Mouse (Mus musculus) hindbrain, embryonic 10.5 days (tissue): Measurements from ENCODE around the gene Rpgrip1. TPM values are rescaled to one million over a fixed set of nuclear protein-coding genes. Genes with fewer than 3 reads are reported as not detected.
A peak's percentile ranks its signal among the peaks of the same experiment; 100 is the strongest.

ENCODE experiments used
- DNase-seq: peaks from one replicate; pipeline ENCODE4 v3.0.0-alpha.2; 2017; ENCODE audit warnings: low spot score
- H3K27ac ChIP-seq: fragments of 300-500 bp; sonication (generic); 2 replicates; pipeline ENCODE4 v1.5.1; 2016; ENCODE audit warnings: mild to moderate bottlenecking, moderate library complexity
- H3K27me3 ChIP-seq: fragments of 300-500 bp; sonication (generic); 2 replicates; pipeline ENCODE4 v1.6.1; 2016; ENCODE audit warnings: mild to moderate bottlenecking; ENCODE audit not compliant: poor library complexity, insufficient read depth, severe bottlenecking
- H3K36me3 ChIP-seq: fragments of 300-500 bp; sonication (generic); 2 replicates; pipeline ENCODE4 v1.6.1; 2016; ENCODE audit warnings: mild to moderate bottlenecking, moderate library complexity
- H3K4me1 ChIP-seq: fragments of 300-500 bp; sonication (generic); replicated peaks from 2 replicates; pipeline ENCODE4 v1.6.1; 2016; ENCODE audit warnings: mild to moderate bottlenecking
- H3K4me3 ChIP-seq: fragments of 300-500 bp; sonication (generic); 2 replicates; pipeline ENCODE4 v1.5.1; 2016; ENCODE audit warnings: mild to moderate bottlenecking, moderate library complexity
- H3K9me3 ChIP-seq: fragments of 300-500 bp; sonication (generic); 2 replicates; pipeline ENCODE4 v1.6.1; 2016; ENCODE audit warnings: mild to moderate bottlenecking, moderate library complexity
- WGBS: fragments of 180-500 bp; shearing (Covaris S2); methylation state at CpG from one replicate; pipeline ENCODE4 v1.1.7; 2016; 5-methylcytosine and 5-hydroxymethylcytosine counted together
- polyA plus RNA-seq: library from polyadenylated mRNA; unstranded; fragments of >200 nt; fragmentation: Nextera tagmentation; extraction: Ambion mirVana; gene quantifications from 2 replicates; pipeline ENCODE4 v1.2.1, GENCODE M21; 2016

Gene Rpgrip1
- polyA plus RNA-seq, 1 experiment from 2014 or later = 83.0 TPM

DNA sequence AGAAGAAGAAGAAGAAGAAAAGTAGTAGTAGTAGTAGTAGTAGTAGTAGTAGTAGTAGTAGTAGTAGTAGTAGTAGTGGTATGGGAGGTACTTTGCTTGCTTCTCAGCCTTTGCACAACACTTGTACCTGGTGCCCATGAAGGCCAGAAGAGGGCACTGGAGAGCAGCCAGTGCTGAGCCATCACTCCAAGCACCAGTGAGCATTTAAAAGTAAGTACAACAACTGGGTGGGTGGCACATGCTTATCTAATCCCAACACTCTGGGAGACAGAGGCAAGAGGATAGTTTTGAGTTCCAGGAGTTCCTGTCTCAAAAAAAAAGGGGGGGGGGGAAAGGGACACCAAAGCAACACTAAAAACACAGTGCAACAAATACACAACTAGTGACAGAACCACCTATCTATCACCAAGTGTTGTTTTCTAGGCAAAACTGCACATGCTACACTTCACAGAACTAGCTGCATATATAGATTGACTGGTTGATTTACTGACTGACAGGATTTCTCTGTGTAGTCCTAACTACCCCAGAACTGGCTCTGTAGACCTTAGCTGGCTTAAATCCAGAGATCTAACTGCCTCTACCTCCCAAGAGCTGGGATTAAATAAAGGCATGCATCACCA is 80.3 kb downstream of the Rpgrip1 start:
- Histone ChIP-seq H3K4me1 (peaks cover 11% of the 10 kb centered on the region), H3K36me3 (peaks cover 53% of the 10 kb centered on the region)
- DNase-seq = no peak

DNA sequence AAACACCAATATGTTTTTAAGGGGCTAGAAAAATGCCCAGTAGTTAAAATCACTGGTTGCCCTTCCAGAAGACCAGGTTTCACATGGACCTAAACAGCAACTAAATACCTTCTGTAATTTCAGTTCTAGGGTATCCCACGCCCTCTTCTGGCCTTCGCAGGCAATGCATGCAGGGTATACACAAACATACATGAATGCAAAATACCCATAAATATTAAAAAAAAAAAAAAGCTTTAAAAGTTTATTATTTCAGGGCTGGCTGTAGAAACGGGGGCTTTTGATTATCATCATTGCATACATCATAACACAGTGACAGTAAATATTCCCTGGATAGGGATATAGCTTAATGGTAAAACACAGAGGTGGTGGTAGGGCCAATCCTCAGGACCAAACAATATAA is 85.2 kb downstream of the Rpgrip1 start:
- Histone ChIP-seq H3K27ac (no peak overlapping the region), H3K4me1 (peaks cover 27% of the 10 kb centered on the region)
- WGBS = 15% methylated on average over 3 of the region's 3 CpGs

More for the DNA sequence above, 80.3 kb downstream of the Rpgrip1 start:
- H3K27ac ChIP-seq = no peak overlapping the region
- H3K4me3 ChIP-seq = no peak overlapping the region
- H3K9me3 ChIP-seq = no peaks in the 10 kb centered on the region
- H3K27me3 ChIP-seq = no peaks in the 10 kb centered on the region

DNA sequence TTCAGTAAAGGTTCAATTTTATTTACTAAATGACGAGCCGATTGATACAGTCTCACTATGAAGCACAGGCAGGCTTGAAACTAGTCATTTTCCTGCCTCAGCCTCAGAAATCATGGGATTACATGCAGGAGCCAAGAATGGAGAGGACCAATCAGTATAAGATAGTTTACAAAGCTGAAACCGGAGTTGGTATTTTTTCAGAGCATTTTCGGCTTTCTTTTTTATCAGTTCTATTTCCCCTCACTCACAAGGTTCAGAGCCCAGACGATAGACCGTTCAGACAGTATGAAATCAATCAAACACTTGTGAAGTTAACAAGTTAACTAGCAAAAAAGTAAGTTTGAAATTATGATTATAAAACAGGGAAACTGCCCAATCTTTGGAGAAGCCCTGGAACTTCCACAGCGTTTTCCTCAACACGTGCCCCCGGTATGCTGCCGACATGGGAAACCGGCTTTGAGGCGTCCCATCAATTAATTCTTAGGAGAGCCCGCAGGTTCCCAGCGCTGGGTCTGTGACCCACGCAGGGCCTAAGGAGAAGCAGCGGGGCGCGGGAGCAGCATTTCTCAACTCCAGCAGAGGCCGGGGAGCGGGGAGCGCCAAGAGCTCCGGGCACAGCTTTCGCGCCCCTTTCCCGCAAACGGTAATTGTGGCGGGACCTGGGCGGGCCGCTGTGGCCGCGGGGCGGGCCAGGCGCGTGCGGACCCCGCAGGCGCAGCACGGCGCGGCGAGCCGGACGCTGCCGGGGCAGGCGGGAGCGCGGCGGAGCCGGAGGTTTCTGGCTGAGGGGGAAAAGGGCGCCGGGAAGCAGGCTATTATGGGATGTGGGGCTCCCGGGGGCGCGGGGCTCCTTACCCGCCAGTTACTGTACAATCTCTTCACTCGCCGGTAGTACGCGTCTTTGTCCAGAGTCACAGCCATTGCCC is 86.0 kb downstream of the Rpgrip1 start:
- Histone ChIP-seq H3K27me3 (no peaks in the 10 kb centered on the region), H3K9me3 (no peaks in the 10 kb centered on the region), H3K4me3 (peak overlapping the region; percentile 93), H3K4me1 (peaks cover 27% of the 10 kb centered on the region), H3K27ac (peak overlapping the region; percentile 98), H3K36me3 (peaks cover 62% of the 10 kb centered on the region)
- DNase-seq = no peak
- WGBS = under 1% methylated on average over 59 of the region's 59 CpGs

More for the DNA sequence above, 85.2 kb downstream of the Rpgrip1 start:
- peaks cover 61% of the 10 kb centered on the region for H3K36me3 ChIP-seq
- no peaks in the 10 kb centered on the region for H3K27me3 ChIP-seq
- H3K4me3 ChIP-seq = peak overlapping the region; percentile 93
- DNase-seq = peak; percentile 57
- no peaks in the 10 kb centered on the region for H3K9me3 ChIP-seq

GRCm38 (mm10) chr14:52197156-52197878 is 86.8 kb downstream of the Rpgrip1 start, which contains the start of gene Supt16:
Gene Supt16 (minus strand): TSS chr14:52197416.
- peak within 1 kb of the TSS; percentile 98 for H3K27ac ChIP-seq
- peak within 1 kb of the TSS; percentile 93 for H3K4me3 ChIP-seq
- peaks cover 27% of the 10 kb centered on the region for H3K4me1 ChIP-seq
- H3K27me3 ChIP-seq = no peaks in the 10 kb centered on the region
- peak; percentile 88 for DNase-seq
- no peaks in the 10 kb centered on the region for H3K9me3 ChIP-seq
- WGBS = under 1% methylated on average over 59 of the region's 59 CpGs
- H3K36me3 ChIP-seq = peaks cover 63% of the 10 kb centered on the region

DNA sequence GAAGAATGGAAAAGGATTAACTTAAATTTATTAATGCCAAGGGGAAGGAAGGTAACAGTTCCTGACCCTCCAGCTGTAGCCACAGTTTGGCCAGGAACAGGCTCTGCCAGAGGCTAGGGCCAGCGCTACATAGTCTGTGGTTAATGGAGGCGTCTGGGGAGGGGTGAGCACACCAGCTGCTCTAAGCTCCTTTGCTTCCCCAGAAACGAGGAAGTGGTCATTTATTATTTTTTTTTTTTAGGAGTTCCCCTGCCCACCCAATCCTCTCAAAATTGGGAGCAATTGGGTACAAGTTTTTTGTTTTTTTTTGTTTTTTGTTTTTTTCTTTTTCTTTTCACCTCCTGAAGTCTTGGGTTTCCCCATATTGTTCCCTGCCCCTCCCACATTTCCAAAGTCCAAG is 87.6 kb downstream of the Rpgrip1 start:
- Histone ChIP-seq H3K4me1 (peaks cover 27% of the 10 kb centered on the region), H3K27ac (peak overlapping the region; percentile 98; the same call in 1 of the 2 replicates), H3K4me3 (peak overlapping the region; percentile 93), H3K9me3 (no peaks in the 10 kb centered on the region), H3K27me3 (no peaks in the 10 kb centered on the region), H3K36me3 (peaks cover 63% of the 10 kb centered on the region)
- peak; percentile 11 for DNase-seq
- WGBS = 29% methylated on average over 3 of the region's 3 CpGs

GRCm38 (mm10) chr14:52199412-52199811 is 88.9 kb downstream of the Rpgrip1 start:
- Histone ChIP-seq H3K36me3 (peaks cover 65% of the 10 kb centered on the region), H3K27me3 (no peaks in the 10 kb centered on the region), H3K4me3 (no peak overlapping the region), H3K27ac (no peak overlapping the region), H3K4me1 (peaks cover 27% of the 10 kb centered on the region), H3K9me3 (no peaks in the 10 kb centered on the region)
- 96% methylated on average over 4 of the region's 4 CpGs for WGBS
- DNase-seq = no peak

Other genes starting within 250 kb of the Rpgrip1 start
- gene Mettl17, start 225.9 kb upstream of the Rpgrip1 start, polyA plus RNA-seq = 42.6 and 48.1 TPM in 2 replicates
- gene Slc39a2, start 217.8 kb upstream of the Rpgrip1 start, polyA plus RNA-seq = 0.46 and 0.99 TPM in 2 replicates
- 10.0 and 16.1 TPM in 2 replicates for gene Ndrg2, start 196.5 kb upstream of the Rpgrip1 start, polyA plus RNA-seq
- gene Tppp2, start 192.3 kb upstream of the Rpgrip1 start, polyA plus RNA-seq = not detected in 2 replicates
- gene Rnase13, start 187.9 kb upstream of the Rpgrip1 start, polyA plus RNA-seq = not detected in 2 replicates
- gene Arhgef40, start 126.0 kb upstream of the Rpgrip1 start, polyA plus RNA-seq = 100 and 106 TPM in 2 replicates
- gene Tmem253, start 95.0 kb upstream of the Rpgrip1 start, polyA plus RNA-seq = 0.80 and 1.0 TPM in 2 replicates
- 74.3 and 83.6 TPM in 2 replicates for gene Zfp219, start 90.0 kb upstream of the Rpgrip1 start, polyA plus RNA-seq
- not detected in 2 replicates for gene Olfr221, start 68.2 kb upstream of the Rpgrip1 start, polyA plus RNA-seq
- 754 and 887 TPM in 2 replicates for gene Hnrnpc, start 6.7 kb upstream of the Rpgrip1 start, polyA plus RNA-seq
- 60.2 and 82.3 TPM in 2 replicates for gene Supt16, start 86.7 kb downstream of the Rpgrip1 start, polyA plus RNA-seq
- 38.7 and 44.5 TPM in 2 replicates for gene Chd8, start 147.1 kb downstream of the Rpgrip1 start, polyA plus RNA-seq
- gene Tox4, start 168.4 kb downstream of the Rpgrip1 start, polyA plus RNA-seq = 52.1 and 55.4 TPM in 2 replicates
- 29.2 and 36.2 TPM in 2 replicates for gene Rab2b, start 168.8 kb downstream of the Rpgrip1 start, polyA plus RNA-seq
- 57.7 and 64.2 TPM in 2 replicates for gene Mettl3, start 194.4 kb downstream of the Rpgrip1 start, polyA plus RNA-seq
- gene Sall2, start 218.1 kb downstream of the Rpgrip1 start, polyA plus RNA-seq = 56.9 and 60.3 TPM in 2 replicates
- gene Olfr1513, start 245.7 kb downstream of the Rpgrip1 start, polyA plus RNA-seq = not detected in 2 replicates